Mouse (Mus musculus) ES-E14 (cell line): Measurements from ENCODE around the gene Col6a4.

Experiments
- MAFK ChIP-seq: IDR thresholded peaks from 2 replicates; pipeline ENCODE4 v1.6.1; 2014; ENCODE audit warnings: mild to moderate bottlenecking, low read depth, low read length, inconsistent platforms; ENCODE audit not compliant: insufficient read depth
- ZNF384 ChIP-seq: IDR thresholded peaks from 2 replicates; pipeline ENCODE4 v1.6.1; 2012; ENCODE audit warnings: low read depth, low read length, inconsistent platforms

GRCm38 (mm10) chr9:105970901-105971300 is 125.7 kb downstream of the Col6a4 start:
- TF ChIP-seq MAFK (no peak), ZNF384 (no peak)
